Mouse (Mus musculus) E14TG2a.4 (cell line): ENCODE measurements around the gene Pcdh19.

Experiments used
- CTCF ChIP-seq: conservative IDR thresholded peaks from 2 replicates; pipeline ENCODE4 v1.5.1; 2014; ENCODE audit warnings: low read length
- POU5F1 ChIP-seq: IDR thresholded peaks from 2 replicates; pipeline ENCODE4 v1.6.1; 2014; ENCODE audit warnings: low read length, borderline replicate concordance

DNA sequence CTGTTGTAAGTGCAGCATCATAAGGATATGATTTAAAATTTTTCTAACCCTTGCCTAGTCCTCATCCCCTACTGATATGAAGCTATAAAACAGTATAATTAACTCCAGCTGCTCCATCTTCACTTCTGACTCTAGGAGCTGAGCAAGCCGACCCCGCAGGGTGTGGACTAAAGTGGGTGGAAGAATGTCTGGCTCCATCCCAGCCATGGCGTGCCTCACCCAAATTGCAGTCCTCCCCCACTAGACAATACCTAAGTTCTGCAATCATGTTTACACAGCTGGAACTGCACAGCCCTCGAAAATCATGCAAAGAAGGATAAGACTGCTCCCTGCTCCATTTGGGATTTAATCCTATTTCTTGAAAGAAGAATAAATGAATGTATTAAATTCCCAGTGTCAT is 84.5 kb downstream of the Pcdh19 start:
- TF ChIP-seq CTCF (no peak), POU5F1 (no peak)
